Mouse (Mus musculus) Patski (cell line): ENCODE data around the gene Cd151. TPM values are rescaled to one million over a fixed set of nuclear protein-coding genes. Genes with fewer than 3 reads are reported as not detected.

Experiments used
- ATAC-seq: fragments of 100-300 bp; one replicate; pipeline ENCODE4 v1.8.0; 2021
- CTCF ChIA-PET: fragments of 350-600 bp; sonication (Branson Sonifier 250); formaldehyde crosslinking; loops from one replicate; lab custom pipeline; 2022; ENCODE audit warnings: inconsistent platforms; lab: Charles Lee
- POLR2A ChIA-PET: fragments of 350-600 bp; sonication (Branson Sonifier 250); formaldehyde crosslinking; loops from one replicate; lab custom pipeline; 2022; ENCODE audit warnings: antibody characterized with exemption, inconsistent platforms; lab: Charles Lee
- DNase-seq: peaks from one replicate; pipeline ENCODE4 v3.0.0-alpha.2; 2011; ENCODE audit warnings: low read depth, low spot score
- H3K27me3 ChIP-seq: fragments of 371-371 bp; one replicate; pipeline ENCODE4 v1.5.1; 2021
- CTCF ChIP-seq: fragments of 100-300 bp; IDR thresholded peaks from one replicate; pipeline ENCODE4 v1.5.1; 2021
- in situ Hi-C: fragments of 300-500 bp; cut with MboI; formaldehyde crosslinking; loops from 3 replicates; pipeline ENCODE4 v1.11.1; 2018; ENCODE audit warnings: low pct_unique_long_range_greater_than_20kb, mixed read lengths
- polyA plus RNA-seq: library from polyadenylated mRNA; unstranded; gene quantifications from one replicate; pipeline ENCODE4 v1.2.3, GENCODE M21; 2021

Cd151 gene
- polyA plus RNA-seq, 1 experiment from 2014 or later: 551 TPM

DNA sequence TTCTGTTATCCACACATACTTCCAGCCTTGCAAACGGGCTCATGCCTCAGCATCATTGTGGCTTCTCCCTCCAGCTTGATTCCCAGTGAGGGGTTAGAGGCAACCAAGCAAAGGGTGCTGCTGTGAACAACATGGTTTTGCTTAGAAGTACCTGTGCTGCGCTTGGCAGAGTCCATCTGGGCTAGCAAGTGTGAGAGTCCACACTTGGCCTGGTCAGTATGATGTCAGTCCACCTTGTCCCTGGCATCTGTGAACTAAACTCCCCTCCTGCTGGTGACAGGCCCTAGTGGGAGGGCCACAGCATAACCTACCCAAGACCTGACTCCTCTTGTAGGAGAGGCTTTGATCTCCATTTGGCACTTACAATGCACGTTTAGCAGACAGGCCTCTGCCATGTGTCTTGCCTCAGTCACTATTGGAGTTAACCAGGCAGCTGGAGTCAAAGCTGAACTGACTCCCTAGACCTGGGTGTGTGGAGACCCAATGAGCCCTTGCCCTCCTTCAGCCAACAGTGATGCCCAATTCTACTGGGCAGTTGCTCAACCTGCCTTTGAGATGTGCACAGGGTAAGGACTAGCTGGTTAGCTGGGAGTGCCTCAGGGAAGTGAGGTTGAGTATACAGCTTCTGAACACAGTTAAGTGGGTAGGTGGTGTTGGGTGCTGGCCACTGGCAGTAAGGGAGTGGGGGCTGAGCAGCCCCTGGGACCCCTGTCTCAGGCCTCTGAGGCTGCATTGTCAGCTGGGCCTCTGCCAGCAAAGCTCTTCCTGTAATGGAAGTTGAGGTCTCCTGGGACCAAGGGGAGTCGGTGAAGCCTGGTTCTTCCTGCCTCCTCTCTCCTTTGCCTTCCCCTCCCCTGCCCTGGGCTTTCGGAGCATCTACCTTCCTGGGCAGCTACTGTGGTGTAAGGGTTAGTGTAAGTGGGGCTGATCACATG lies 17.3 kb downstream of the Cd151 start:
- ChIA-PET POLR2A (interaction anchor here (1.1 to 2.0 kb wide), 3 partner anchors 9 to 17 kb away, joined by 4 read pairs; partner anchors contain the start of gene Cd151), CTCF (interaction anchor here (0.8 to 1.9 kb wide), 3 partner anchors 26 to 40 kb away, joined by 3 to 6 read pairs (median 3); no protein-coding TSS in a partner anchor)
- H3K27me3 ChIP-seq: no peaks in the 10 kb centered on the region
- in situ Hi-C loops: loop anchor here (5.0 kb wide), 1 partner anchor 38 kb away; no protein-coding TSS in a partner anchor
- TF ChIP-seq CTCF: no peak
- DNase-seq (no peak), ATAC-seq (no peak)

DNA sequence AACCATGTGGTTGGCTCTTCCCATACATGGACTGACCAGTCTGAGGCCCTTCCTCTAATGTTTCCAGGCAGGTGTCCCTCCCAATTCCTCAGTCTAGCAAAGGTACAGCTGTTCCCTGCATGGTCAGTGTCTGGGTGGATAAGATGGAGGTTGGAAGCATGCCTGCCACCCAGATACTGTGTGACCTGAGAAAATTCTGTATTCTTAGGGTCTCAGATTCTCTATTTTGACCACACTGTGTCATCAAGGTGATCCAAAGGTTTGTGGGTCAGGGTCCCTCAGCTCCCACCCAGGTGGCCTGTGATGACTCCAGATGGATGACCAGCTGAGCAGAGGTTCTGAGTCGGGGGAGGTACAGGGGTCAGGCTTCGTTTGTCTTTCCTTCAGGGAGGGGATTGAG lies 18.0 kb downstream of the Cd151 start:
- POLR2A ChIA-PET: interaction anchor here (1.1 to 2.0 kb wide), 3 partner anchors 9 to 18 kb away, joined by 4 read pairs; partner anchors contain the start of gene Cd151
- in situ Hi-C loops: no loop called here
- CTCF ChIA-PET: interaction anchor here (1.1 to 1.5 kb wide), 2 partner anchors 39 to 97 kb away, joined by 3 read pairs; no protein-coding TSS in a partner anchor
- ATAC-seq (no peak), DNase-seq (no peak)
- no peak for TF ChIP-seq CTCF
- H3K27me3 ChIP-seq: no peaks in the 10 kb centered on the region

DNA sequence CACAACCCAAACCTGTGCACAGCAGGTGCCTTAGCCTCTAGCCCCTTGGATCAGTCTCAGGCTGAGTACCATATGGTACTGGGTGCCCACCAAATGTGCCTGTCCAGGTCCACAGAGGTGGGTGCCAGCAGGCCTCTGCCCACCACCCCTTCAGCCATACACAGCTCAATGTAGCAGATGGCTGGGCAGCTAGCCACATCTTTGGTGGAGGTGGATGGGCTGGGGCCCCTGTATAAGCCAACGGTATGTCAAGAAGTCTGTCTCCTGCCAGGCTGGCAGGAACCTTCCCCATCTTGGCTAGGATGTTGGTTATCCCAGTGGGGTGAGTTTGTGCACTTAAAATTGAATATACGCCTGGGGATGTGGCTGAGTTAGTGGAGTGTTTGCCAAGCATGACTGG lies 18.4 kb downstream of the Cd151 start:
- TF ChIP-seq CTCF: no peak
- ChIA-PET POLR2A (interaction anchor here (2.0 kb wide), 1 partner anchor 9 kb away, joined by 4 read pairs; no protein-coding TSS in a partner anchor), CTCF (interaction anchor here (1.1 to 1.5 kb wide), 2 partner anchors 39 to 96 kb away, joined by 3 read pairs; no protein-coding TSS in a partner anchor)
- DNase-seq: no peak
- H3K27me3 ChIP-seq: no peaks in the 10 kb centered on the region
- ATAC-seq: no peak
- in situ Hi-C loops: no loop called here

DNA sequence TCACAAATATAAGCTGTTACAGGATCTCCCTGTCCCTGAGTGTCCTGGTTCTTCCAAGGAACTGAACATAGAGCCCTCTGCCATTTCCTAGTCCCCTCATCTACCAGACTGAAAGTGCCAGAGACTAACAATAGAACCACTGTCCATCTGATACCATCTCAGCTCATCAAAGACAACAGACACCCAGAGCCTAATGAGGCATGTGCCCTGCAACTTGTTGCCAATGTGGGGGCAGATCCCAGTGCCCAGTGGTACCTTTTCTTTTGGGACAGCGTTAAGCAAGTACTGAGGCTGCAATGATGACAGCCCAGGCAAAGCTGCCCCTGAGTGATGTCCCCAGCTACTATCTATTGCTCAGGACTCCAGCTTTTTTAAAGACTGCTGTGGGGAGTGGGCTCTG lies 19.0 kb downstream of the Cd151 start:
- in situ Hi-C loops: no loop called here
- CTCF ChIA-PET: interaction anchor here (1.5 kb wide), 1 partner anchor 96 kb away, joined by 3 read pairs; no protein-coding TSS in a partner anchor
- no peak for DNase-seq
- no peaks in the 10 kb centered on the region for H3K27me3 ChIP-seq
- ATAC-seq: no peak
- TF ChIP-seq CTCF: no peak
- POLR2A ChIA-PET: interaction anchor here (1.1 to 2.0 kb wide), 2 partner anchors 8 to 9 kb away, joined by 3 to 4 read pairs; no protein-coding TSS in a partner anchor

DNA sequence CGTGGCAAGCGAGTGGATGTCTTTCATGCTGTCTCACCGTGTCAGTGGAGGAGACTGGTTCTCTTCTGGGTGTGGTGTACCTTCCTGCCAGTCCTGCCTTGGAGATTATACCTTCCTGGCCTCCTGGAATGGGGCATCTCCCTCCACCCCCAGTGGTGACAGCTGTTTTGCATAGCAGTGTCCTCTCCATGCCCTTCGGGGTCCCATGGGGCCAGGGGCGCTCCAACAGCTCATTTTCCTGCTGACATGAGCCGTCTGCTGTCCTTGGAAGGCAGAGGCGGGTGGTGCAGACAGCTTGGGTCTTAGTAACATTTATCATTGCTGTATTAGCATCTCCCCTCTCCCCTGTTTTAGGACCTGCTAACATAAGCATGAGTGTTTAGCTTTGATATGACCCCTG lies 19.9 kb downstream of the Cd151 start:
- no peak for TF ChIP-seq CTCF
- H3K27me3 ChIP-seq: no peaks in the 10 kb centered on the region
- ATAC-seq: no peak
- ChIA-PET CTCF (interaction anchor here (1.5 kb wide), 1 partner anchor 10 kb away, joined by 4 read pairs; no protein-coding TSS in a partner anchor), POLR2A (interaction anchor here (0.6 to 1.1 kb wide), 3 partner anchors 10 to 28 kb away, joined by 3 to 4 read pairs (median 3); no protein-coding TSS in a partner anchor)
- DNase-seq: no peak
- in situ Hi-C loops: no loop called here

DNA sequence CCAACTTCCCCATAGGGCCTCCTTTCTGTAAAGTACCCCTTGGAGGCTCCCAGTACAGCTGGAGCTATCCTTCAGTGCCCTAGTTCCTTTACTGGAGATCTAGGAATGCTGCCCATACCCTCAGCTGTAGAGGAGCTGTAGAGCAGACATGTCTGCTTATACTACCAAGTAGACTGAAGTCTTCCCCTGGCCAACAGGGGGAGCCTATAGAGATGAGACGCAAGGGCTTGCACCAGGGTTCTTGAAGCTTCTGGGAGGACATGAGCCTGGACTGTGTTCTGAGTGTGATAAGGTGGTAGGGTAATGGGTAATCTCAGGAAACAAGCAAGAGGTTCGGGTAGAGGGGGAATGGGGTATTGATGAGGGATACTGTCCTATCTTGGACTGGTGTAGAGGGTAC lies 24.0 kb downstream of the Cd151 start:
- in situ Hi-C loops: no loop called here
- POLR2A ChIA-PET: interaction anchor here (1.1 kb wide), 1 partner anchor 14 kb away, joined by 3 read pairs; no protein-coding TSS in a partner anchor
- TF ChIP-seq CTCF: no peak
- H3K27me3 ChIP-seq: no peaks in the 10 kb centered on the region
- CTCF ChIA-PET: interaction anchor here (1.0 to 1.1 kb wide), 3 partner anchors 11 to 33 kb away, joined by 3 to 4 read pairs (median 3); no protein-coding TSS in a partner anchor
- no peak for ATAC-seq
- DNase-seq: no peak

DNA sequence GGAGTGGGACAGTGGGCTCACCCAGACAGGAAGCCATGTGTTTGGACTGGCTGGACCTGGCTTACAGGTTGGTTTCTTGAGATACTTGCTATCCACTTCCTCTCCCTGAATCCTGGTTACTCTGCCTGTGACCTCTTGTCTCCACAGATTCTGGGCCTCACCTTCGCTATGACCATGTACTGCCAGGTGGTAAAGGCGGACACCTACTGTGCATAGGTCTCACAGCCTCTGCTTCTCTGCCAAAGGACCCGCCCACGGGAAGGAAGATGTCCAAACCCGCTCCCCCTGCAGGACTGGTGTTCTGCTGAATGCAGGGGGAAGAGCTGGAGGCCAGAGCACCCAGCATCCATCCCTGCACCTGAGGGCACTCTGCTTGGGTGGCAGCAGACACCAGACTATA lies 25.5 kb downstream of the Cd151 start:
- POLR2A ChIA-PET: no interaction called here
- no peaks in the 10 kb centered on the region for H3K27me3 ChIP-seq
- TF ChIP-seq CTCF: no peak
- ATAC-seq (no peak), DNase-seq (no peak)
- in situ Hi-C loops: no loop called here
- CTCF ChIA-PET: no interaction called here

DNA sequence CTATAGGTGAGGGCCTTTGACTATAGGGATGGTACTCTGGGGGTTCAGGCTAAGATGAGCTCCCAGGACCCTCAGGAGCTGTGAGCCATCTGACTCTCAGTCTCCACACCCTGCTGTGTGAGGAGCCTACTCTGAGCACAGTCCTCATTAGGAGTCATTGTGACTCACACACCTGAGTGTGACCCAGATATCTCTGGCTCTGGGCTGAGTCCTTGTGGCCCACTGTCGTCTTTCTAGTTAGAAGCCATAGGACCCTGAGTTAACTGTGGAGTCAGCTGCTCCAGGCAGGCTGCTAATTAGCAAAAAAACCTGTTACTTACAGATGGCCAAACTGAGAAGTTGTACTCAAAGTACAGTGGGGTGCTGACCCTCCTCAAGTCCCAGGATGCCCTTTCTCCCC lies 26.5 kb downstream of the Cd151 start:
- ATAC-seq (no peak), DNase-seq (no peak)
- TF ChIP-seq CTCF: no peak
- H3K27me3 ChIP-seq: no peaks in the 10 kb centered on the region
- ChIA-PET POLR2A (interaction anchor here (1.0 to 1.1 kb wide), 2 partner anchors 13 to 21 kb away, joined by 3 read pairs; no protein-coding TSS in a partner anchor), CTCF (no interaction called here)
- in situ Hi-C loops: no loop called here

DNA sequence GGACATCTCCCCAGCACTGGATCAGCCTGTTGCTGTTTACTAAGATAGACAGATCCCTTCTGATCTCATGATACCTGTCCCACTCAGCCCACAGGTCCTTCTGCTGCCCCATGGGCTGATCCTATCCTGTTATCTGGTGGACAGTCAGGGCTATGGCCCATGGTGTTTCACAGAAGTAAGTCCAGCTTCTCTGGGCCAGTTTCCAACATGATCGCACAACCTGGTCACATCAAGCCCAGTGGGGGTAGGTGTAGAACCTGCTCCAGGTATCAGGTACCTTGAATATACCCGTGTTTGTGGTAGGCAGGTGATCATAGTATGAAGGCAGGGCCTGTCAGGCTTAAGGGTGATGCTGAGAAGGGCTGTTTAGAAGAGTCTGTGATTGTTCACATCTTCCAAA lies 28.2 kb downstream of the Cd151 start:
- DNase-seq (no peak), ATAC-seq (no peak)
- POLR2A ChIA-PET: interaction anchor here (1.5 kb wide), 1 partner anchor 10 kb away, joined by 4 read pairs; no protein-coding TSS in a partner anchor
- CTCF ChIA-PET: interaction anchor here (1.3 kb wide), 1 partner anchor 31 kb away, joined by 4 read pairs; no protein-coding TSS in a partner anchor
- in situ Hi-C loops: no loop called here
- no peaks in the 10 kb centered on the region for H3K27me3 ChIP-seq
- no peak for TF ChIP-seq CTCF

DNA sequence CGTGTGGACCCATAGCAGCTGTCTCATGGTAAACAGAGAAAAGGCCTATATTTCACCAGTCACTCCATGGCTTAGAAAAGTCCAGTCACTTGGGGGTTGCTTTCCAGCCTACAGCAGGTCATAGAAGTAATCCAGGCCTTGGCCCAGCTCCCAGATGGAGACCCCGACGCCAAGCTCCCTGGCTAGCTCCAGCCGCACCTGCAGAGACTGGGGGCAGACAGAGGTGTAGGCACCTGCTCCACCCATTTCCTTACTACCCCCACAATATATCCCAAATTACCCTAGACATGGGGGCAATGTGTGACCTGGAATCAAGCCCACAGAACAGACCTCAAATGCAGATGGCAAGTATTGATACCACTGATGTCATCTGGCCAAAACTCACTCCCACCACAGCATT lies 28.7 kb downstream of the Cd151 start:
- CTCF ChIA-PET: interaction anchor here (1.3 kb wide), 1 partner anchor 30 kb away, joined by 4 read pairs; no protein-coding TSS in a partner anchor
- no peak for ATAC-seq
- POLR2A ChIA-PET: no interaction called here
- no peak for DNase-seq
- H3K27me3 ChIP-seq: no peaks in the 10 kb centered on the region
- in situ Hi-C loops: no loop called here
- TF ChIP-seq CTCF: no peak
